Mouse (Mus musculus) limb, embryonic 14.5 days (tissue): ENCODE measurements around the gene Arhgap17. TPM values are rescaled to one million over a fixed set of nuclear protein-coding genes. Genes with fewer than 3 reads are reported as not detected.

Source experiments
- ATAC-seq: fragments of 200-750 bp; cut with Nextera tagmentation; 2 replicates; pipeline ENCODE4 v1.8.0; 2017; ENCODE audit warnings: low read depth, moderate number of reproducible peaks, moderate TSS enrichment; ENCODE audit not compliant: low FRiP score
- DNase-seq: peaks from one replicate; pipeline ENCODE4 v3.0.0-alpha.2; 2015; ENCODE audit warnings: low spot score
- H3K27ac ChIP-seq: fragments of 300-500 bp; sonication (generic); replicated peaks from 2 replicates; pipeline ENCODE4 v1.5.1; 2014; ENCODE audit warnings: low read depth, mild to moderate bottlenecking, low read length, moderate library complexity, mixed read lengths
- H3K27me3 ChIP-seq: fragments of 300-500 bp; sonication (generic); 2 replicates; pipeline ENCODE4 v1.6.1; 2014; ENCODE audit warnings: low read length, mixed read lengths; ENCODE audit not compliant: control insufficient read depth, insufficient read depth
- H3K36me3 ChIP-seq: fragments of 300-500 bp; sonication (generic); 2 replicates; pipeline ENCODE4 v1.6.1; 2014; ENCODE audit warnings: mild to moderate bottlenecking, low read length, moderate library complexity, mixed read lengths; ENCODE audit not compliant: control insufficient read depth, insufficient read depth
- H3K4me1 ChIP-seq: fragments of 300-500 bp; sonication (generic); 2 replicates; pipeline ENCODE4 v1.6.1; 2014; ENCODE audit warnings: antibody characterized with exemption, low read length, mixed read lengths; ENCODE audit not compliant: control insufficient read depth, insufficient read depth
- H3K4me2 ChIP-seq: fragments of 300-500 bp; sonication (generic); replicated peaks from 2 replicates; pipeline ENCODE4 v1.6.1; 2014; ENCODE audit warnings: low read depth, mild to moderate bottlenecking, low read length, moderate library complexity; ENCODE audit not compliant: severe bottlenecking
- H3K4me3 ChIP-seq: fragments of 300-500 bp; sonication (generic); replicated peaks from 2 replicates; pipeline ENCODE4 v1.5.1; 2014; ENCODE audit warnings: low read length
- H3K9ac ChIP-seq: fragments of 300-500 bp; sonication (generic); 2 replicates; pipeline ENCODE4 v1.6.1; 2014; ENCODE audit warnings: mild to moderate bottlenecking, low read depth, low read length, moderate library complexity; ENCODE audit not compliant: severe bottlenecking
- H3K9me3 ChIP-seq: fragments of 300-500 bp; sonication (generic); 2 replicates; pipeline ENCODE4 v1.6.1; 2016; ENCODE audit warnings: low read length; ENCODE audit not compliant: control insufficient read depth
- POLR2A ChIP-seq: fragments of 200-500 bp; IDR thresholded peaks from 2 replicates; pipeline ENCODE4 v1.8.0; 2012; ENCODE audit warnings: inconsistent platforms, mild to moderate bottlenecking, moderate library complexity, borderline replicate concordance; ENCODE audit not compliant: insufficient read depth, insufficient read length; ENCODE audit errors: extremely low read depth
- WGBS: fragments of 180-500 bp; shearing (Covaris S2); extraction: QIAGEN DNeasy Blood & Tissue Kit; methylation state at CpG from one replicate; pipeline ENCODE4 v1.1.7; 2014; 5-methylcytosine and 5-hydroxymethylcytosine counted together
- polyA plus RNA-seq, 2 experiments: library from polyadenylated mRNA; depleted of rRNA in 1 of 2; stranded (reverse) in 1 of 2; unstranded in 1 of 2; fragments of >200 nt; fragmentation: Nextera tagmentation in 1 of 2; extraction: Ambion mirVana in 1 of 2; gene quantifications; 2 replicates each; pipeline versions ENCODE4 v1.2.1 to v1.2.3; 2012 to 2014

Arhgap17 gene
- polyA plus RNA-seq, 2 experiments = 26.1 to 39.5 TPM

DNA sequence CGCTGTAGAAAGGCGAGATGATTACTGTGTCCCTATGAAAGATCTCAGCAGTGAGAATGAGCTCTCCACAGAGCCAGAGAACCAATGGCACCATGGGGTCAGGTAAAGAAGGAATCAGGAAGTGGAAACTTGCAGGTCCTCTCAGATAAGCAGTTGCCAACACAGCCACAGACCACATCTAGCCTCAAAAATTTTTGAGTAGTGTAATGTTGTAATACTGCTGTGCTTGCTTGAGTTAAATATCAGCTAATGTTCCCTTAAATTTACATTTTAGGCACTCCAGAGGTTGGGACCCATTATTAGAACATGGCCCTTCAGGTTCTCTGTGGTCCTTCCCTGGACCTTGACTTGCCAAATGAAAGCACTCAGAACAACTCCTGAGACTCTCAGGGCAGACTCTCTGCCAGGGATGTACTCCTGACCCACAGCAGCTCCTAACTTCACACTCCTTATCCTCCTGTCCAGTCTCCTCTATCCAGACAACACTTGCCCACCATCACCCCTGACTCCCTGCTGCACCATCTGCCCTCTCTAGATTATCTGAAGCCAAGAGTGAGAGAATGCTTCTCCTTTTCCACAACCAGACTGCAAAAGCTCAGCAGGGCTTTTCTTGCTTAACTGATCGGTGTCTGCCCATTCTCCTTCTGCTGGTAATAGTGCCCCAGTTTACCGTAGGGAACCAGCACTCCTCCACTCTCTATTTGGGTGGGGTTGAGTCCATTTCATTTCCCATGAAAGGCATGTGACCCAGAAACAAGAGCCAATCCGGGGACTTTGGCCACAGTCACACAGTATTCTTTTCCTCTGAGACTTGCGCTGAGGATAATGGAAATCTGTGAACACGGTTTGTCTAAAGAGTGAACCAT lies 3.6 kb downstream of the Arhgap17 start:
- Histone ChIP-seq H3K36me3 (no peaks in the 10 kb centered on the region), H3K9me3 (no peaks in the 10 kb centered on the region), H3K4me1 (peaks cover 36% of the 10 kb centered on the region), H3K27ac (no peak overlapping the region), H3K27me3 (no peaks in the 10 kb centered on the region), H3K4me2 (no peak overlapping the region), H3K9ac (no peak overlapping the region), H3K4me3 (no peak overlapping the region)
- WGBS = 88% methylated on average over 7 of the region's 7 CpGs
- no peak for TF ChIP-seq POLR2A
- ATAC-seq = no peak
- DNase-seq = no peak

GRCm38 (mm10) chr7:123363971-123364370 lies 5.7 kb downstream of the Arhgap17 start:
- no peaks in the 10 kb centered on the region for H3K36me3 ChIP-seq
- H3K4me3 ChIP-seq = no peak overlapping the region
- no peak for TF ChIP-seq POLR2A
- no peaks in the 10 kb centered on the region for H3K9me3 ChIP-seq
- no peak overlapping the region for H3K9ac ChIP-seq
- DNase-seq = no peak
- H3K4me2 ChIP-seq = no peak overlapping the region
- ATAC-seq = no peak; the same call in 1 of the 2 replicates
- 58% methylated on average over 8 of the region's 8 CpGs for WGBS
- no peaks in the 10 kb centered on the region for H3K27me3 ChIP-seq
- H3K27ac ChIP-seq = no peak overlapping the region; the same call in 1 of the 2 replicates
- H3K4me1 ChIP-seq = peaks cover 32% of the 10 kb centered on the region

- Histone ChIP-seq H3K4me2 (no peak overlapping the region), H3K27ac (no peak overlapping the region), H3K4me3 (no peak overlapping the region), H3K9me3 (no peaks in the 10 kb centered on the region), H3K27me3 (no peaks in the 10 kb centered on the region), H3K4me1 (peaks cover 21% of the 10 kb centered on the region), H3K36me3 (no peaks in the 10 kb centered on the region), H3K9ac (no peak overlapping the region)
- ATAC-seq = no peak
- no peak for TF ChIP-seq POLR2A
- DNase-seq = no peak
- 93% methylated on average over 3 of the region's 3 CpGs for WGBS
Measured at GRCm38 (mm10) chr7:123362806-123363205, 6.9 kb downstream of the Arhgap17 start.

GRCm38 (mm10) chr7:123361229-123361980 lies 8.3 kb downstream of the Arhgap17 start:
- Histone ChIP-seq H3K4me3 (no peak overlapping the region), H3K9ac (no peak overlapping the region), H3K4me1 (peaks cover 11% of the 10 kb centered on the region), H3K27ac (no peak overlapping the region), H3K27me3 (no peaks in the 10 kb centered on the region), H3K9me3 (no peaks in the 10 kb centered on the region), H3K4me2 (no peak overlapping the region), H3K36me3 (no peaks in the 10 kb centered on the region)
- ATAC-seq (no peak), DNase-seq (no peak)
- 89% methylated on average over 7 of the region's 7 CpGs for WGBS
- TF ChIP-seq POLR2A = no peak

DNA sequence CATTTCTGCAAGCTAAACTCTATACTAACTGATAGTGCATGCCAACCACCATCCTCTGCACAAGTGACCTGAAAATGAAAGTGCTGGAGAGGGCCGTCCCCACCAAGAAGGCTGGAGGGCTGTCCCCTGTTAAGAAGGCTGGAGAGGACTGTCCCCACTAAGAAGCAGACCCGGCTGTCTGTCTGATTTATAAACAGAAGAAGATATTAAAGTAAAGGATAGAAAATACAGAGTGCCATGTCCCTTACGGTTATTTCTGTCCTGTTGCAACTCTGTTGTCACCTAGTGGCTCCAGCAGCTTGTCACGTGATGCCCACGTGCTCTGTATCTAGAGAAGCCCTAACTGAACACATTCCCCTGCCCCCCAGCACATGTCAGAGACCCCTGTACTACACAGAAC lies 9.5 kb downstream of the Arhgap17 start:
- H3K4me1 ChIP-seq = peaks cover 11% of the 10 kb centered on the region
- H3K9ac ChIP-seq = no peak overlapping the region
- no peaks in the 10 kb centered on the region for H3K27me3 ChIP-seq
- ATAC-seq (no peak), DNase-seq (no peak)
- no peak overlapping the region for H3K4me2 ChIP-seq
- no peaks in the 10 kb centered on the region for H3K9me3 ChIP-seq
- H3K36me3 ChIP-seq = no peaks in the 10 kb centered on the region
- no peak overlapping the region for H3K27ac ChIP-seq
- no peak overlapping the region for H3K4me3 ChIP-seq
- no peak for TF ChIP-seq POLR2A
- WGBS = 82% methylated on average over 5 of the region's 5 CpGs
